Mouse (Mus musculus) cerebral cortex, adult 2 months (tissue): ENCODE results near the gene Dnase2a.

Experiments
- WGBS: fragments of 180-500 bp; shearing (Covaris S2); methylation state at CpG from one replicate; pipeline ENCODE4 v1.1.7; 2018; 5-methylcytosine and 5-hydroxymethylcytosine counted together

The Dnase2a gene

DNA sequence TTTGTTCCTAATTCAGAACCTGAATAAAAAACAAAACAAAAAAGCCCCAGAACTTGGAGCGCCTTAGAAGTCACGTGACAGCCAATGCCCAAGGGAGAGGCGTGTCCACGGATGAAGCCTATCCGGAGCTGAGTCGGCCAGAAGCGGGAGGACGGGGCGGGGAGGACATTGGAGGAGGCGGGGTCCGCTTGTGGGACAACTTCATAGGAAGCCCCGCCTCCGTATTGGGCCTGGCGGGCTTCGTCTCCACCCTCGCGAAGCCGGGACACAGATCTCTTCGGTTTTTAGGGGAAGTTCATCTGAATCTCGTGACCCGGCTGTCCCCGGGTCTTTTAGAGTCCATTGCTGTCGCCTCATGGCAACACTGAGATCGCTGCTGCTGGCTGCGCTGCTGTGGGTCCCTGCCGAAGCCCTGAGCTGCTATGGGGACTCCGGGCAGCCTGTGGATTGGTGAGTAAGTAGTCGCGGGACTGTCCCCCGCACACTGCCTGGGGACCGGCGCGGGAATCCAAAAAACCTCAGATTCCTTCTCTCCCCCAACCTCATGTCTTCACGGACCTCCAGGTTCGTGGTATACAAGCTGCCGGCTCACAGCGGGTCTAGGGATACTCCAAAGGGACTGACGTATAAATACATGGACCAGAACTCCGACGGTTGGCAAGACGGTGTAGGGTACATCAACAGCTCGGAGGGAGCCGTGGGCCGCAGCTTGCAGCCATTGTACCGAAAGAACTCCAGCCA is at the start of gene Dnase2a:
TSS of gene Dnase2a (plus strand) at position 140 of the 741 bp plus-strand sequence.
- 8% methylated on average over 45 of the region's 45 CpGs for WGBS

DNA sequence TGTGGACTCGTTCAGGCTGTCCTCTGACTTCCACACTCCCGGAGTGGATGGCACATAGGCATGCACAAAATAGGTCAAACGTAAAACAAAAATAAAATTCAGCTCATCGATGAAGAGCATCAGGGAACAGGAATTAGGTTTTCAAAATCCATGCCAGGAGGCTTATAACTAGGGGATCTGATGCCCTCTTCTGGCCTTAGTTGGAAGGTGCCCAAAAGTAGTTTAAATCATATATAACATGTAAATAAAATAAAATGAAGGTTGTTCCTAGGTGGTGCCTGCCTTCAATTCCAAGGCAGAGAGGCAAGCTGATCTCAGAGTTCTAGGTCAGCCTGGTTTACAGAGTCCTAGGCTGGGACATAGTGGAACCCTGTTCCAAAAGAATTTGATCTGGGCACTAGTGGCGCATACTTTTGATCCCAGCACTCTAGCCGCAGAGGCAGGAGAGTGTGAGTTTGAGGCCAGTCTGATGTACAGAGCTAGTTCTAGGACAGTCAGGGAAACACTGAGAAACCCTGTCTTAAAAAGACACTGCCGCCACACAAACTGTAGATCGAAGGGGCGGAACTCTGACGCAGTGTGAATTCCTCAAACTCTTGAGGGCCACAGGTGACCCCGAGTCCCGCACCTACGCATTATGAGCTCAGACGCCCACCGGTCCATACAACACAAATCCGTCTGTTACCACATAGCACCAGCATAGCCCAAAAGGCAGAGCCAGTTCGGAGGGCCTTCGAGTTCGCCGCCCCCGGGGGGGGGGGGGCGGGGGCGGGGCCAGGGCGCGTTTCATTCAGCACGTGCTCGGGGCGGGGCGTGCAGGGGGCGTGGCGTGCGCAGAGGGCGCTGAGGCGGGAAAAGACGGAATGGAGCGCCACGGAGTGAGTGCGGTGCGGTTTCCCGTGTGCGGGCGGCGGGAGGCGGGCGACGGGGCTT is 36.7 kb upstream of the Dnase2a start, which contains the start of gene Syce2:
TSS of gene Syce2 (plus strand) at position 736 of the 933 bp plus-strand sequence.
- 10% methylated on average over 46 of the region's 46 CpGs for WGBS

DNA sequence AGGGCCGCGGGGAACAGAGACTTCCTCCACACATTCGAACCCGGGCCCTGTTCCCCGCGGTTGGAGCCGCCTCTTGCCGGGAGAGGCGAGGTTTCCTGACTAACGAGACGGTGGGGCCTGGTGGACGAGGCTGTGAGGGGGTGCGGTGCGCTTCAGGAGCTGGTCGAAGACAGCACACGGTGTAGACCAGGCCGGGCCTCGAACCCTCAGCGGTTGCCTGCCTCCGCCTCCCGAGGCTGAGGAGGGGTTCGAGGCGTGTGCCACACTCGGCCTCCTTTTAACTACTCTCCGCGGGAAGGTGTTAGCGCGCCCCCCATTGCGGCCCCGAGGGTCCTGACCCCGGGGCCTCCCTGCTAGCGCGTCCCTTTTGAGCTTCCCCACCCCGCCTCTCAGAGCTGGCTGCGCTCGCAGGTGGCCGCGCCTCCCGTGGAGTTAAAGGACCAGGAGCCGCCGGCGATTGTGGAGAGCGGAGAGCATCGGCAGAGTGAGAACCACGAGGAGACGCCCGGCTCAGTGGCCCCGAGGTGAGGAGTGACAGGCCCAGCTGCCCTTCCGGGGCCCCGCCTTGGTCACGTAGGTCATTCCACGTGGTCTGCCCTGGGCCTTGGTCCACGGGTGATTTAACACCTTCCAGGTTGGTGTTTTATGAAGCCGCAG is 35.9 kb upstream of the Dnase2a start:
- 5% methylated on average over 54 of the region's 54 CpGs for WGBS

DNA sequence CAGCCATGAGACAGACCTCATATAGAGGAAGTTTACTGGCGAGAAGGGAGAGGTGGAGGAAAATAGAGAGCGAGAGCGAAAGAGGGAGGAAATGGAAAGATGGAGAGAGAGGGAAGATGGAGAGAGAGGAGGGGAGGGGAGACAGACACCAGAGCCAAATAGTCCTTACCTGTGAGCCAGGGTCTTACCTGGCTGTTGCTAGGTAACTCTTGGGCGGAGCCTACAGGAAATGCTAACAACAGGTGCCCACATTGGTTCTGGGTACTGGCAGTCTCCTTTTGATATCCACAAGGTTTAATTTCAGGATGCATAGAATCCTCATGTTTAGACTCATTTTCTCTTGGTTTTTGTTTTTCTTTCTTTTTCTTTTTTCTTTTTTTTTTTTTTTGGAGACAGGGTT is 35.3 kb upstream of the Dnase2a start:
- 90% methylated on average over 4 of the region's 4 CpGs for WGBS

DNA sequence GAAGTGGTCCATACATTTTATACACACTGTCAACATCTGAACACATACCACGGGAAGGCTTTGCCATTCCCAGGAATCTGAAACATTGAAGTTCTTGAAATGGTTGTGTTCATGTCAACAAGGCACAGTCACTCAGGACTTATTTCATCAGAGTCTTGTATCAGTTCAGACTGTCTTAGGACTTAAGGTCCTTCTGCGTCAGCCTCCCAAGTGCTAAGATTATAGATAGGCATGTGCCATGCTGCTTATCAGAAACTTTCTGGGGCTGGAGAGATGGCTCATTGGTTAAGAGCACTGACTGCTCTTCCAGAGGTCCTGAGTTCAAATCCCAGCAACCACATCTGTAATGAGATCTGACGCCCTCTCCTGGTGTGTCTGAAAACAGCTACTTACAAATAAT is 34.0 kb upstream of the Dnase2a start:
- 95% methylated on average over 3 of the region's 3 CpGs for WGBS

DNA sequence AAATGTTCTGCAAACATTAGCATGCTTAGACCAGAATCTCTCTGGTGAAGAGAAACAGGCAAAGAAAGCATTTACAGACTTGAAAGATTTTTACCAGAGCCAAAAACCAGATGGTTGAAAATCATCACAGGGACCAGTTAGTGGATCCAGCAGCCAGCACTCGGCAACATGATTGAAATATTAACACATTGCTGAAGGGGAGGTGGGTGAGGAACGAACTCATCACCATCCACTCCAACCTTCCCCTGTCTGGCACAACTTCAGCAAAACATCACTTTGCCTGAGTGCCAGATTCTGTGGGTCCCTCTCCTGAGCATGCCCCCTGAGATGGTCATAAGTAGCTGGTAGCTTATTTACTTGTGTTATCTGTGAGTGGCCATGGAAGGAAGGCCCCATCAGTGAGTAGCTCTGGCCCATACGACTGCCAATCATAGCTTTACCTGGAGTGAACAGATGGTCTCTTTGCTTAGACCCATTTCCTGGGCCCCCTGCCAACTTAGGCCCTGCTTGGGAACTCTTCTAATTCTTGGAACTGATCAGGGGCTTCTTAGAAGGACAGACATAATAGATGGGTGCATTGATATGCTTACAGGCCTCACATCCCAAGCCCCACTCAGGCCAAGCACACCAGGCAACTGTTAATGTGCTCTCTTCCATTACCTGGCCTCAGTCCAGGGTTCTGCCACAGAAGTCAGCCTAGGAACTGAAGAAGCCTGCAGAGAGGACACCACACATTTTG is 30.9 kb upstream of the Dnase2a start:
- WGBS: 70% methylated on average over 3 of the region's 3 CpGs

DNA sequence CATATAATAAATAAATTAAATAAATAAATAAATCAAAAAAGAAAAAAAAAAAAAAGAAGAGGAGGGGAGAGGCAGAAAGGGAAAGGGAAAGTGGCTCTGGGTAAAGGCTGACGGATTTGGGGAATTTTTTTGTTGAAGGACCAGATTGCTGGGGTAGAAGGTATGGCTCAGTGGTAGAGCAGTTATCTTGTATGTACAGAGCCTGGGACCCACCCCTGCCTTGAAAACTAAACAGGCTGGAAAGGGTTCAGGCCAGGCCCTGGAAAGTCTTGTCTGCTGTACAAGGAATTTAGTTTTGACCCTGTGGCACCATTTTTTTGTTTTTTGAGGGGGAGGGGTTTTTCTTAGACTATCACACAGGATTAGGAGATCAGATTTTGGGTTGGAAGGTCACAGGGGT is 29.4 kb upstream of the Dnase2a start:
- WGBS: 89% methylated on average over 1 of the region's 1 CpGs

DNA sequence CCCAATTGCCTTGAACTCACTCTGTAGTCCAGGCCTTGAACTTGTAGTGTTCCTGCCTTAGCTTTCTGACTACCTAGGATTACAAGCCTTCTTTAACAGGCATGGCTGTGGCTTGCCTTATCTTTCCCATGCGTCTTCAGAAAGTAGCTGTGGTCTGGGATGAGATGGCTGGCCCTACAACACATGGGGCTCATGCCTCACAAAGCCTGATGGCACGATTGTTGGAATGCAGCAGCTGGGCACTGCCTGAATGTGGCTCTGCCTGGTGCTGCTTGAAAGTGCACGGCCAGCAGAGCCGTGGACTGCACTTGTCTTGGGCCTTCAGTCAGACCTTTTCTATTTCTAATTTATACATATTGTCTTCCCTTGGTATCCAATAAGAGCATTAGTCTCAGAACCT is 23.6 kb upstream of the Dnase2a start:
- WGBS: 85% methylated on average over 4 of the region's 4 CpGs

DNA sequence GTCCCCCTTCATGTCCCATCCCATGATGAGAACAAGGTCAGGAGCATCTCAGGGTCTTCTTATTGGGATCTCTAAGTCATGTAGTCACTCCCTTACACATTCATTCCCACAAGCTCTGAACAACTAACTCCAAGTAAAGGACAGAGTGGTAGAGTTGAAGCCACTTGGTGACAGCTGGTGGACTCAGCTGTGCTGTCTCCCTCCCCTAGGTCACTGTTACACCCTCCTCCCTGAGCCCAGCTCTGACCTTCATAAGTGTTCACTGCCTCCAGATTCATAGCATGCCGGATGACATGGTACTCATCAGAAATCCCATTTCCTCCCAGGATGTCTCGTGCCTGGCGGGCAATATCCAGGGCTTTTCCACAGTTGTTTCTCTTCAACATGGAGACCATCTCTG is 20.1 kb upstream of the Dnase2a start:
- WGBS: 94% methylated on average over 3 of the region's 3 CpGs

DNA sequence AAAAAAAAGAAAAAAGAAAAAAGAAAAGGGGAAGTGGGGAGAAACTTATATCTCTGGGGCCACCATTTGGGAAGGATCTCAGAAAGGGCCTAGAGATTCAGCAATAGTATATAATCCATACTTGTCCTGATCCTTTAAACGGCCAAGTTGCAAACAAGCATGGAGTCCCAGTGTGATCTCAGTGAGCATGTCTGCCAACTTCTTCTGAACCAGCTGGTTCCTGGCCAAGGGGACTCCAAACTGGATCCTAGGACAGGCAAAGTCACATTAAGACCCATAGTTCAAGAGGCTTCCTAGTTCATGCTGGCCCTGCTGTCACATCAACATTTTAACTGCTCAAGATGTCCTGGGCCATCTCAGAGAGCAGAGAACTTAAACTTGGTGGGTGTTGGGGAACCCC is 19.2 kb upstream of the Dnase2a start:
- WGBS: 95% methylated on average over 1 of the region's 1 CpGs

DNA sequence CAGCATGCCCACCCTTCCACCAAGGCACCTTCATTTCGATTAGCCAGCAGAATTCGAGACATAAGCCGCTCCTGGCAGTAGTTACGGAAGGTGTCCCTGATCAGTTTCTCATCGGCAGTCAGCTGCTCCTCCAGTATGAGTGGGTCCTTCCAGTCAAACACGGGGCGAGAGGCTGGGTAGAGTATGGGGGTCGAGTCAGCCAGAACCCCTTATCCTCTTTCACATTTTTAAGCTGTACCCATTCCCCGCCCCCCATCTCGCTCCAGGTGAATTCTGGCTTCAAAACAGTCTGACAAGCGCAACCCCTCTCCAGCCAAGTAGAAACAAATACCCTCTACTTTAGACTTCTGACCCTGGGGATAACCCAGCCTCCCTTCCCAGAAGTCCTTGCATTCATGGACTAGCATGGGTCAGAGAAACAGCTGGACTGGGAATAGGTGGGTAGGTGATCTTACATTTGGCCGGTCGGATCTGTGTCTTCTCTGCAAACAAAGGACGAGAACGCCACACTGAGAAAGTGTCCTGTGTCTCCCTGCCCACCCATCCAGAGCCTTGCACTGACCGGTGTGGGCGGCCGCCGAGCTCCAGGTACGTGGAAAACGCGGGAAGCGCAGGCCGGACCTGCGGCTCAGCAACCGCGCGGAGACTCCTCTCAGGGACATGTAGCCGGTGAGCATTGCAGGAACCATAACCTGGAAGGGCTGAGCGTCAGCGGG is 15.2 kb upstream of the Dnase2a start:
- WGBS: 10% methylated on average over 31 of the region's 31 CpGs

DNA sequence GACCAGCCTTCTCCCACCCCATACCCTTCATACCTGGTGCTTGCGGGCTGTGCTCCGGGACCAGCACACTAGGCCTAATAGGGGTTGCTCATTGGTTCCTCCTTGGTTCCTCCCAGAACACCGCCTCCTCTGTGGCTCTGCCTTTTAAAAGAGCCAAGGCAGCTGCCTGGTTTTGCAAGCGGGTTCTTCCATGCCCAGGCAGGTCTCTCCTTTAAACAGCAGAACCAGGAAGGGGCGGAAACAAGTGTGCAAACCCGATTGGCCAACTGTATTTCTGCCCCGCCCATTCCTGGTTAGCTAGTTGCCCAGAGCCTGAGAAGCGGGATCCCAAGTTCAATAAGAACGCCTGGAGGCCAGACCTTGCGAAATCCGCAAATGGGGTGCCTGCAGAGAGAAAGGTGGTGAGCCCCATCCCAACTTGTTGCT is 14.6 kb upstream of the Dnase2a start, which contains the start of gene Gcdh:
TSS of gene Gcdh (minus strand) at position 213 of the 426 bp plus-strand sequence.
- under 1% methylated on average over 11 of the region's 11 CpGs for WGBS

DNA sequence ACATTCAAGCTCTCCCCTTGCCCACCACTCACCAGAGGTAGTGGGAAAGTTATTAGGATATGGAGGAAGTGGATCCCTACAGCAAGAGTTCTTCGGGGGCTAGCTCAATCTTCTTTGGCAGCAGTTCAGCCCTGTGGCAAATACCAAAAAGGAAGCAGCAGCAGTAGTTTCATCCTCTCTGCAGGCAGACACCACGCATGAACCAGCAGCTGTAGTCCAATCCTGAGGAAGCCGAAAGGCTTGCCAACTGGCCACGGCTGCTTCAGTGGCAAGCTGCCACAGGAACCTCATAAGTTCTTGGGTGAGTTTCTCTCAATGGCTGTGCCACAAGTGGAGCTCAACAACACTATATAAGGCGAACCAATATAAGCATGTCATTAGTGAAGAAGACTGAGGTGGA is 12.4 kb upstream of the Dnase2a start:
- WGBS: 69% methylated on average over 5 of the region's 5 CpGs

DNA sequence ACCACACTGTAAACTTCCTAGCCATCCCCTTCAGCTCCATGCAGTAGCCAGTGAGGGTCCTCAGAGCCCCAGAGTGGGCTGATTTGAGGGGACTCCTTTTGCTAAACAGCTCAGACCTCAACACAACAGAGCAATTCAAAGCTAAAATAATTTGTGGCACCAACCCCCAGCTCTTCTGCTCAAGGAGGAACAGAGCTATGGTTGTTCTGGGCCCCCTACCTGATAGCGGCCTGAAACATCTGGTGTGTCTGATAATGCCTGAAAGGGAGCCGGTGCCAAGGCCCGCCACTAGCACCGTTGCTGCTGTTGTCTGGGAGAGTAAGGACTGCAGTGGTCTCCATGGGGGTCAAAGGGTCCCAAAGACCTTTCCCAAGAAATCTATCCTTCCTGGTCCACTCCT is 7.3 kb upstream of the Dnase2a start:
- 74% methylated on average over 4 of the region's 4 CpGs for WGBS

DNA sequence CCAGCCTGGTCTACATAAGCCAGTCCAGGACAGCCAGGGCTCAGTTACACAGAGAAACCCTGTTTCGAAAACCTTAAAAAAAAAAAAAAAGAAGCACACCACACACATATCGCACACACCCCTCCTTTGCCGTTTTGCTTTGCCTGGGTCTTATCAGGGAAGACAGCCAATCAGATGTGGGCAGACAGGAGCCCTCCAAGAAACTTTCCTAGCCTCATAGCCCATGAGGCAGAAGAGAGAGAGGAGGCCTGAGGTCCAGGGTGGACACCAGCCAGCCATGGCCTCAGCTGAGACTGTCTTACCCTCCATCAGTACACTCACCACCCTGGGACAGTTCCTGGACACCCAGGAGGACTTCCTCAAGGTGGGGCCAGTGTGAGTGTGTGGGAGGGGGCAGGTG is 6.6 kb upstream of the Dnase2a start, which contains the start of gene Klf1:
TSS of gene Klf1 (plus strand) at position 177 of the 400 bp plus-strand sequence.
- 78% methylated on average over 3 of the region's 3 CpGs for WGBS

DNA sequence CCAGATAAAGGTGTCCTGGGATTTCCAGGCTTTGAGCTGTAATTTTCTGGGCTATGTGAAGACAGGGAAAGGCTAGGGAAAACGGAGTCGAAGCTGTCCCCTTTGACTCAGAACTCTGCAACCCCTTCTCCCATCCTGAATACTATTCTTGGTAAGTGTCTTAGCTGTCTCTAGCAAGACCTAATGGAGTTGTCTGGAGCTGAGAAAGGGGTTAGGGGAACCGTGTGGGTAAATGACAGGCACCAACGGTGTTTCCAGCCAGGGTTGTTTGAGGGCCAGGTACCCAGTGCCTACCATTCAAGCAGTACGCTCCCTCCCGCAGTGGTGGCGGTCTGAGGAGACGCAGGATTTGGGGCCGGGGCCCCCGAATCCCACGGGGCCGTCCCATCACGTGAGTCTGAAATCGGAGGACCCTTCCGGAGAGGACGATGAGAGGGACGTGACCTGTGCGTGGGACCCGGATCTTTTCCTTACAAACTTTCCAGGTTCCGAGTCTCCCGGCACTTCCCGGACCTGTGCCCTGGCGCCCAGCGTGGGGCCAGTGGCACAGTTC is 5.9 kb upstream of the Dnase2a start:
- 15% methylated on average over 24 of the region's 24 CpGs for WGBS

DNA sequence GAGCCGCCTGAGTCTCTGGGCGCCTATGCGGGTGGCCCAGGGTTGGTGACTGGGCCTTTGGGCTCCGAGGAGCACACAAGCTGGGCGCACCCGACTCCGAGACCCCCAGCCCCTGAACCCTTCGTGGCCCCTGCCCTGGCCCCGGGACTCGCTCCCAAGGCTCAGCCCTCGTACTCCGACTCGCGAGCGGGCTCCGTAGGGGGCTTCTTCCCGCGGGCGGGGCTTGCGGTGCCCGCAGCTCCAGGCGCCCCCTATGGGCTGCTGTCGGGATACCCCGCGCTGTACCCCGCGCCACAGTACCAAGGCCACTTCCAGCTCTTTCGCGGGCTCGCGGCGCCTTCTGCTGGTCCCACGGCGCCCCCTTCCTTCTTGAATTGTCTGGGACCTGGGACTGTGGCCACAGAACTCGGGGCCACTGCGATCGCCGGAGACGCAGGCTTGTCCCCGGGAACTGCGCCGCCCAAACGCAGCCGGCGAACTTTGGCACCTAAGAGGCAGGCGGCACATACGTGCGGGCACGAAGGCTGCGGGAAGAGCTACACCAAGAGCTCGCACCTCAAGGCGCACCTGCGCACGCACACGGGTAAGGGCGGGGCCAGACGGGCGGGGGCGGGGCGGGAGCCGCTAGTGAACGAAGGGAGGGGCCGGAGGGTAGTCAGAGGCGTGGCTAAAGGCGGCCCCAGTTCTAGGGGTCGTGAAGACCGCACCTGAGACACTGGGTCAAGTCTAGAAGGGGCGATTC is 5.3 kb upstream of the Dnase2a start:
- WGBS: 1% methylated on average over 68 of the region's 68 CpGs

DNA sequence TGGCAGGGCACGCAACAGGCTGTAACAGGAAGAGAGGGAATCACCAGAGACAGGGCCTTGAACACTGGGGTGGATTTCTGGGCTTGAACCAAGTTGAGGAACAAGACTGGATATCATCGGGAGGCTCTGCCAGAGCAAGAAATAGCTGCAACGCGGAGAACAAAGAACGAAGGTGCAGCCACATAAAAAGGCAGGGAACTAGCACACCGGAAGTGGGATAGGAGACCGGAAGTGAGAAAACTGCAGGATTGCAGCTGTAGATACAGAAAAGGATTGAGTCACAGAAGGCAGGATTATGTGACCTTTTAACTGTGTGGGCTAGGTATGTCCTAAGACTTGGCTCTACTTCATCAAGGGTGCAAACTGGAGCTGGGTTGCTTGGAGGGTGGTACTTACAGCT is 4.0 kb upstream of the Dnase2a start:
- WGBS: 74% methylated on average over 7 of the region's 7 CpGs

DNA sequence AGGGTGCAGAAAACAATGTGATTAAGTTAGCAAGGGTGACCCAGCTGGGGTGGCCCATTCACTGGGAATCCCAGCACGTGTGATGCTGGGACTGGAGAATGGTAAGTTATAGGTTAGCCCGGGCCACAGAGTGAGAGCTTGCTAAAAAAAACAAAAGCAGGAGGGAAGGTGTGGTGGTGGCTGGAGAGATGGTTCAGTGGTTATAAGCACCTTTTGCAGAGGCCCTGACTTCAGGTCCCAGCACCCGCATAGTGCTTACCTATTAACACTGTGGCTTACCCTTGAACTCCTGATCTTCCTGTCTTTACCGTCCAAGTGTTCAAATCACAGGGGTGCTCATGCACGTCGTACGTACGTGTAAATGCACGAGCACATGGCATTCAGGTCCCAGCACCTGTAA is 1.3 kb upstream of the Dnase2a start:
- WGBS: 93% methylated on average over 9 of the region's 9 CpGs

DNA sequence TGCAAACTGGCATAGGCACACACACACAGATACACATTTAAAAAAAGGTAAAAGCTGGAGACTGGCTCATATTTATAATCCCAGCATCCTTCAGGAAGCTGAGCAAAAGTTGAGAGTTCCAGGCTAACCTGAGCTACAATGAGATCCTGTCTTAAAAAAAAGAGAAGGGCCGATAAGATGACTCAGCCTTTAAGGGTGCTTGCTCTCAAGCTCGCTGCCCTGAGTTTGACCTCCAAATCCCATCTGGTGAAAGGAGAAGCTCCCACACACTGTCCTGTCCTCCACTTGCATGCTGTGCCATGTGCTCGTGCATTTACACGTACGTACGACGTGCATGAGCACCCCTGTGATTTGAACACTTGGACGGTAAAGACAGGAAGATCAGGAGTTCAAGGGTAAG is 867 bp upstream of the Dnase2a start:
- WGBS: 83% methylated on average over 8 of the region's 8 CpGs
